In the genomic region with DNA sequence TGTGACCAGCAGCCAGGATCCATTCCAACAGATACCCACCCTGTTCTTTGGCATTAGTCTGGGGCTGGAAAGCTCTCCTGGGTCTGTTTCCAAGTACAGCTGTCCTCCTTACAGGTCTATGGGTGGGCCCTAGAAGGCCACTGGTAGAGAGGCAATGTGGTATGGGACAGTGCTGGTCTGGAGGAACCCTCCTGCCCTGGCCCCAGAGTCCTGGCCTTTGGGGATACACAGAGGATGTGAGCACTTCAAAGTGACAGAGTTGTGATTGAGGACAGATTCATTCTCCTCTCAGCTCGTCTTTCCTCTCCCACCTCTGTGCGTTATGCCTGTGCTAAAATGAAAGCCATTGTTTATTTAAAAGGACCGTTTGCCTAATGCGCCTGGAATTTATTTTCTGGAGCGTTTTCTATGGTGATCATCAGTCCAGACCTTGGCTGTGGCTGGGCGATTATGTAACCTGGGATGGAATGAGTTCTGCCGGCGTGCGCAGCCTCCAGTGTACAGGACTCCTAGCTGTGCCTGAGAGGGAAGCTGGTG, we compare ENCODE assay signal across 9 mouse cellular contexts.
DNase-seq lines count a peak whose midpoint lies in the region; ATAC-seq lines count a peak whose summit lies in the region.
"Had no signal": no experiment of that assay in that cellular context is flagged by ENCODE, and none has a peak within 500 bp of the region (broad histone marks: within the 10 kb centered on the region; RNA-seq: fewer than 3 reads in every experiment).

No protein-coding gene starts in this region.

- no peaks in the 10 kb centered on the region for H3K36me3 ChIP-seq in forebrain, embryonic 10.5 days (replicated peaks)
- H3K36me3 ChIP-seq in forebrain, embryonic 15.5 days: no peaks in the 10 kb centered on the region
- H3K36me3 ChIP-seq in heart, embryonic 15.5 days: no peaks in the 10 kb centered on the region
- H3K36me3 ChIP-seq in limb, embryonic 15.5 days: no peaks in the 10 kb centered on the region

- no peak overlapping the region for H3K9ac ChIP-seq in forebrain, embryonic 15.5 days (replicated peaks)
- no peak overlapping the region for H3K9ac ChIP-seq in heart, embryonic 15.5 days
- no peak overlapping the region for H3K9ac ChIP-seq in limb, embryonic 15.5 days

- H3K27ac ChIP-seq in forebrain, embryonic 10.5 days: peak overlapping the region; percentile 35; the same call in 1 of the 2 replicates
- H3K27ac ChIP-seq in forebrain, embryonic 15.5 days (replicated peaks): no peak overlapping the region
- peak overlapping the region; percentile 53 for H3K27ac ChIP-seq in heart, embryonic 15.5 days
- peak overlapping the region; percentile 67 for H3K27ac ChIP-seq in limb, embryonic 15.5 days

- H3K4me1 ChIP-seq in forebrain, embryonic 10.5 days: peaks cover 14% of the 10 kb centered on the region
- H3K4me1 ChIP-seq in forebrain, embryonic 15.5 days: no peaks in the 10 kb centered on the region
- H3K4me1 ChIP-seq in heart, embryonic 15.5 days (replicated peaks): peaks cover 47% of the 10 kb centered on the region
- peaks cover 12% of the 10 kb centered on the region for H3K4me1 ChIP-seq in limb, embryonic 15.5 days

- no peak overlapping the region for H3K4me2 ChIP-seq in forebrain, embryonic 15.5 days (replicated peaks)
- H3K4me2 ChIP-seq in heart, embryonic 15.5 days: no peak overlapping the region
- no peak overlapping the region for H3K4me2 ChIP-seq in limb, embryonic 15.5 days

- no peak for ATAC-seq in forebrain, embryonic 15.5 days (replicated peaks)
- ATAC-seq in heart, embryonic 15.5 days (replicated peaks; ENCODE audit: insufficient number of reproducible peaks, insufficient read depth, low FRiP score, low read depth): peak; percentile 63; the same call in 1 of the 2 replicates
- peak; percentile 80; the same call in 1 of the 2 replicates for ATAC-seq in limb, embryonic 15.5 days (ENCODE audit: insufficient number of reproducible peaks, low FRiP score, low TSS enrichment, low read depth)

- DNase-seq in forebrain, embryonic 10.5 days (ENCODE audit: extremely low spot score, low spot score): no peak
- peak; percentile 37 for DNase-seq in urinary bladder, postnatal 10 days (ENCODE audit: low spot score)
- DNase-seq in neural tube, embryonic 10.5 days (ENCODE audit: extremely low spot score, low spot score): no peak
- DNase-seq in cerebellum, postnatal 25 days: no peak
- DNase-seq in layer of hippocampus, postnatal 10 days (ENCODE audit: low spot score in 2 of 2): no peak
- DNase-seq: spleen, adult 18-20 months had no signal

- WGBS in forebrain, embryonic 10.5 days: 66% methylated on average over 9 of the region's 9 CpGs
- 57% methylated on average over 9 of the region's 9 CpGs for WGBS in forebrain, embryonic 15.5 days
- WGBS in heart, embryonic 15.5 days: 31% methylated on average over 9 of the region's 9 CpGs
- 30% methylated on average over 9 of the region's 9 CpGs for whole genome bisulfite sequencing in limb, embryonic 15.5 days

- H3K27me3 ChIP-seq in forebrain, embryonic 10.5 days (ENCODE audit: poor library complexity, severe bottlenecking): no peaks in the 10 kb centered on the region
- no peaks in the 10 kb centered on the region for H3K27me3 ChIP-seq in forebrain, embryonic 15.5 days
- no peaks in the 10 kb centered on the region for H3K27me3 ChIP-seq in heart, embryonic 15.5 days
- H3K27me3 ChIP-seq in limb, embryonic 15.5 days: no peaks in the 10 kb centered on the region

- no peaks in the 10 kb centered on the region for H3K9me3 ChIP-seq in forebrain, embryonic 10.5 days
- H3K9me3 ChIP-seq in forebrain, embryonic 15.5 days: no peaks in the 10 kb centered on the region
- H3K9me3 ChIP-seq in heart, embryonic 15.5 days (replicated peaks): no peaks in the 10 kb centered on the region
- no peaks in the 10 kb centered on the region for H3K9me3 ChIP-seq in limb, embryonic 15.5 days

- H3K4me3 ChIP-seq in forebrain, embryonic 10.5 days: no peak overlapping the region
- no peak overlapping the region for H3K4me3 ChIP-seq in forebrain, embryonic 15.5 days
- no peak overlapping the region for H3K4me3 ChIP-seq in heart, embryonic 15.5 days
- no peak overlapping the region for H3K4me3 ChIP-seq in limb, embryonic 15.5 days
